Mouse (Mus musculus): ENCODE measurements around the gene P3h1. TPM values are rescaled to one million over a fixed set of nuclear protein-coding genes. Genes with fewer than 3 reads are reported as not detected.

The P3h1 gene
- polyA plus RNA-seq (2014; fragmentation: Illumina TruSeq; extraction: RNeasy Lipid Tissue Mini Kit (QIAGEN cat#74804); ENCODE audit: low read depth, low replicate concordance): 7.9 TPM

GRCm38 (mm10) chr4:119232410-119233255 lies at the start of gene P3h1, which contains the start of gene AU022252:
Gene P3h1, plus strand, starts transcription at chr4:119232915.
Gene AU022252, minus strand, starts transcription at chr4:119232712.

GRCm38 (mm10) chr4:119189864-119190263 lies 42.9 kb upstream of the P3h1 start, which contains the start of gene Ermap:
Gene Ermap, minus strand, starts transcription at chr4:119190011.

GRCm38 (mm10) chr4:119194909-119195581 lies 37.7 kb upstream of the P3h1 start, which contains the start of gene Svbp:
Gene Svbp, plus strand, starts transcription at chr4:119195306.

GRCm38 (mm10) chr4:119218169-119218568 lies 14.5 kb upstream of the P3h1 start, which contains the start of gene Tmem269:
Gene Tmem269, minus strand, starts transcription at chr4:119218217.

GRCm38 (mm10) chr4:119255351-119255750 lies 22.6 kb downstream of the P3h1 start, which contains the start of gene Cldn19:
Gene Cldn19, plus strand, starts transcription at chr4:119255414.

GRCm38 (mm10) chr4:119294415-119295133 lies 61.9 kb downstream of the P3h1 start, which contains the start of gene Ybx1:
Gene Ybx1, minus strand, starts transcription at chr4:119294604.

Other genes starting within 250 kb of the P3h1 start
- gene Slc2a1, start 124.2 kb upstream of the P3h1 start, polyA plus RNA-seq (2014; fragmentation: Illumina TruSeq; extraction: RNeasy Lipid Tissue Mini Kit (QIAGEN cat#74804); ENCODE audit: low read depth, low replicate concordance): 14.5 TPM
- gene Zfp691, start 58.7 kb upstream of the P3h1 start, polyA plus RNA-seq (2014; fragmentation: Illumina TruSeq; extraction: RNeasy Lipid Tissue Mini Kit (QIAGEN cat#74804); ENCODE audit: low read depth, low replicate concordance): 0.73 TPM
- 0.32 TPM for gene Ermap, start 42.9 kb upstream of the P3h1 start, polyA plus RNA-seq (2014; fragmentation: Illumina TruSeq; extraction: RNeasy Lipid Tissue Mini Kit (QIAGEN cat#74804); ENCODE audit: low read depth, low replicate concordance)
- 13.9 TPM for gene Svbp, start 37.6 kb upstream of the P3h1 start, polyA plus RNA-seq (2014; fragmentation: Illumina TruSeq; extraction: RNeasy Lipid Tissue Mini Kit (QIAGEN cat#74804); ENCODE audit: low read depth, low replicate concordance)
- gene Tmem269, start 14.7 kb upstream of the P3h1 start, polyA plus RNA-seq (2014; fragmentation: Illumina TruSeq; extraction: RNeasy Lipid Tissue Mini Kit (QIAGEN cat#74804); ENCODE audit: low read depth, low replicate concordance): not detected
- gene AU022252, start 203 bp upstream of the P3h1 start, polyA plus RNA-seq (2014; fragmentation: Illumina TruSeq; extraction: RNeasy Lipid Tissue Mini Kit (QIAGEN cat#74804); ENCODE audit: low read depth, low replicate concordance): 7.1 TPM
- gene Cldn19, start 22.5 kb downstream of the P3h1 start, polyA plus RNA-seq (2014; fragmentation: Illumina TruSeq; extraction: RNeasy Lipid Tissue Mini Kit (QIAGEN cat#74804); ENCODE audit: low read depth, low replicate concordance): not detected
- 625 TPM for gene Ybx1, start 61.7 kb downstream of the P3h1 start, polyA plus RNA-seq (2014; fragmentation: Illumina TruSeq; extraction: RNeasy Lipid Tissue Mini Kit (QIAGEN cat#74804); ENCODE audit: low read depth, low replicate concordance)
- 31.6 TPM for gene Ppih, start 87.6 kb downstream of the P3h1 start, polyA plus RNA-seq (2014; fragmentation: Illumina TruSeq; extraction: RNeasy Lipid Tissue Mini Kit (QIAGEN cat#74804); ENCODE audit: low read depth, low replicate concordance)
- not detected for gene Ccdc30, start 182.6 kb downstream of the P3h1 start, polyA plus RNA-seq (2014; fragmentation: Illumina TruSeq; extraction: RNeasy Lipid Tissue Mini Kit (QIAGEN cat#74804); ENCODE audit: low read depth, low replicate concordance)
- 31.7 TPM for gene Ppcs, start 189.5 kb downstream of the P3h1 start, polyA plus RNA-seq (2014; fragmentation: Illumina TruSeq; extraction: RNeasy Lipid Tissue Mini Kit (QIAGEN cat#74804); ENCODE audit: low read depth, low replicate concordance)
- gene Zmynd12, start 189.9 kb downstream of the P3h1 start, polyA plus RNA-seq (2014; fragmentation: Illumina TruSeq; extraction: RNeasy Lipid Tissue Mini Kit (QIAGEN cat#74804); ENCODE audit: low read depth, low replicate concordance): not detected

Measured in sigmoid colon, adult 10 weeks (tissue).